Mouse (Mus musculus): Measurements from ENCODE around the gene Pus7l. TPM values are rescaled to one million over a fixed set of nuclear protein-coding genes. Genes with fewer than 3 reads are reported as not detected.

Pus7l gene
- total and polyA plus RNA-seq, 3 experiments = 33.2 to 51.2 (median 40.6) TPM

- no peaks in the 10 kb centered on the region for H3K27me3 ChIP-seq (ENCODE audit: control insufficient read depth in 1 of 2, insufficient read depth in 2 of 2, low read length in 2 of 2)
- no peaks in the 10 kb centered on the region for H3K79me2 ChIP-seq (ENCODE audit: control insufficient read depth, insufficient read depth, low read length, poor library complexity)
- no peak overlapping the region for H3K9ac ChIP-seq (ENCODE audit: control insufficient read depth, low read depth, low read length, poor library complexity, severe bottlenecking)
- no peaks in the 10 kb centered on the region for H3K9me3 ChIP-seq (replicated peaks; ENCODE audit: insufficient read depth, low read length)
- peak; percentile 93 for DNase-seq (ENCODE audit: low read depth, low spot score)
- H3K27ac ChIP-seq (ENCODE audit: control insufficient read depth, low read depth, low read length) = no peak overlapping the region
- TF ChIP-seq MEF2A (IDR thresholded peaks at IDR 0.05; ENCODE audit: extremely low read depth, insufficient replicate concordance, low read depth, low read length, poor library complexity, severe bottlenecking) (no peak), SMC3 (IDR thresholded peaks at IDR 0.05; ENCODE audit: low read depth, low read length) (peak; percentile 99), ZC3H11A (IDR thresholded peaks at IDR 0.05; ENCODE audit: low read depth, low read length) (peak; percentile 99), GATA1 (IDR thresholded peaks at IDR 0.05; ENCODE audit: low read depth, low read length) (peak; percentile 77), TAL1 (IDR thresholded peaks at IDR 0.05; ENCODE audit: low read length) (no peak), MYC (IDR thresholded peaks at IDR 0.05; ENCODE audit: low read depth, low read length) (peak; percentile 75), CTCF (IDR thresholded peaks at IDR 0.05 in 2 of 3, conservative IDR thresholded peaks at IDR 0.05 in 1 of 3; ENCODE audit: control insufficient read depth in 1 of 3, insufficient read depth in 1 of 3, low read depth in 2 of 3, low read length in 3 of 3, poor library complexity in 1 of 3, severe bottlenecking in 1 of 3) (peak; percentile 36 to 100 (median 77); a peak in 5 of 6 replicates), RCOR1 (IDR thresholded peaks at IDR 0.05; ENCODE audit: low read depth, low read length) (no peak)
- peaks cover 0 to 10% of the 10 kb centered on the region in 2 experiments; a peak in 3 of 4 replicates for H3K4me1 ChIP-seq (ENCODE audit: control insufficient read depth in 1 of 2, insufficient read depth in 2 of 2, low read length in 2 of 2)
- peaks cover 0 to 3% of the 10 kb centered on the region in 2 experiments; a peak in 2 of 4 replicates for H3K36me3 ChIP-seq (ENCODE audit: control insufficient read depth in 1 of 2, insufficient read depth in 2 of 2, low read length in 2 of 2)
- no peak overlapping the region for H3K4me3 ChIP-seq (ENCODE audit: control insufficient read depth in 1 of 2, insufficient read depth in 1 of 2, low read depth in 2 of 2, low read length in 2 of 2)
Observed at GRCm38 (mm10) chr15:94520205-94520900, 23.0 kb downstream of the Pus7l start.

- H3K4me1 ChIP-seq (ENCODE audit: control insufficient read depth in 1 of 2, insufficient read depth in 2 of 2, low read length in 2 of 2) = peaks cover 0 to 10% of the 10 kb centered on the region in 2 experiments; a peak in 3 of 4 replicates
- peak overlapping the region; percentile 59 for H3K9ac ChIP-seq (ENCODE audit: control insufficient read depth, low read depth, low read length, poor library complexity, severe bottlenecking)
- peaks cover 0 to 3% of the 10 kb centered on the region in 2 experiments; a peak in 2 of 4 replicates for H3K36me3 ChIP-seq (ENCODE audit: control insufficient read depth in 1 of 2, insufficient read depth in 2 of 2, low read length in 2 of 2)
- DNase-seq (ENCODE audit: low read depth, low spot score) = peak; percentile 67
- H3K79me2 ChIP-seq (ENCODE audit: control insufficient read depth, insufficient read depth, low read length, poor library complexity) = no peaks in the 10 kb centered on the region
- H3K27ac ChIP-seq (ENCODE audit: control insufficient read depth, low read depth, low read length) = peak overlapping the region; percentile 63
- no peaks in the 10 kb centered on the region for H3K27me3 ChIP-seq (ENCODE audit: control insufficient read depth in 1 of 2, insufficient read depth in 2 of 2, low read length in 2 of 2)
- no peaks in the 10 kb centered on the region for H3K9me3 ChIP-seq (replicated peaks; ENCODE audit: insufficient read depth, low read length)
- H3K4me3 ChIP-seq (ENCODE audit: control insufficient read depth in 1 of 2, insufficient read depth in 1 of 2, low read depth in 2 of 2, low read length in 2 of 2) = peak overlapping the region; percentile 35 to 60
- TF ChIP-seq SMC3 (IDR thresholded peaks at IDR 0.05; ENCODE audit: low read depth, low read length) (peak; percentile 8), BHLHE40 (IDR thresholded peaks at IDR 0.05; ENCODE audit: borderline replicate concordance, low read depth, low read length) (no peak), GATA1 (IDR thresholded peaks at IDR 0.05; ENCODE audit: low read depth, low read length) (peak; percentile 31; the same call in 1 of the 2 replicates), TBP (IDR thresholded peaks at IDR 0.05; ENCODE audit: low read depth, low read length) (0 out of 2 replicates have a peak, but pooled peaks have one; percentile 11), ELF1 (IDR thresholded peaks at IDR 0.05; ENCODE audit: low read depth, low read length) (no peak), POLR2AphosphoS2 (IDR thresholded peaks at IDR 0.05; ENCODE audit: low read length) (no peak), NELFE (IDR thresholded peaks at IDR 0.05; ENCODE audit: low read depth, low read length) (peak; percentile 42), UBTF (IDR thresholded peaks at IDR 0.05; ENCODE audit: borderline replicate concordance, insufficient read depth, low read depth, low read length) (no peak), USF1 (IDR thresholded peaks at IDR 0.05; ENCODE audit: low read depth, low read length) (no peak), MAFK (IDR thresholded peaks at IDR 0.05; ENCODE audit: borderline replicate concordance, low read depth, low read length) (no peak), MAZ (IDR thresholded peaks at IDR 0.05; ENCODE audit: low read depth, low read length) (no peak), TAL1 (IDR thresholded peaks at IDR 0.05; ENCODE audit: low read length) (no peak), MYC (IDR thresholded peaks at IDR 0.05; ENCODE audit: low read depth, low read length) (peak; percentile 31; the same call in 1 of the 2 replicates), USF2 (IDR thresholded peaks at IDR 0.05; ENCODE audit: borderline replicate concordance in 1 of 2, insufficient read depth in 1 of 2, low read depth in 1 of 2, low read length in 2 of 2) (no peak), POLR2AphosphoS5 (IDR thresholded peaks at IDR 0.05; ENCODE audit: borderline replicate concordance, low read depth, low read length) (no peak), CHD1 (IDR thresholded peaks at IDR 0.05; ENCODE audit: low read depth, low read length) (no peak), ZC3H11A (IDR thresholded peaks at IDR 0.05; ENCODE audit: low read depth, low read length) (no peak), ZKSCAN1 (IDR thresholded peaks at IDR 0.05; ENCODE audit: low read depth, low read length) (no peak), TCF12 (IDR thresholded peaks at IDR 0.05; ENCODE audit: low read depth, low read length) (no peak), E2F4 (IDR thresholded peaks at IDR 0.05; ENCODE audit: borderline replicate concordance, low read depth, low read length) (no peak), CTCF (IDR thresholded peaks at IDR 0.05 in 2 of 3, conservative IDR thresholded peaks at IDR 0.05 in 1 of 3; ENCODE audit: control insufficient read depth in 1 of 3, insufficient read depth in 1 of 3, low read depth in 2 of 3, low read length in 3 of 3, poor library complexity in 1 of 3, severe bottlenecking in 1 of 3) (no peak), CHD2 (IDR thresholded peaks at IDR 0.05; ENCODE audit: low read length) (no peak), MYB (IDR thresholded peaks at IDR 0.05; ENCODE audit: low read depth, low read length) (0 out of 2 replicates have a peak, but pooled peaks have one; percentile 40), SIN3A (IDR thresholded peaks at IDR 0.05; ENCODE audit: low read length) (peak; percentile 63), HCFC1 (IDR thresholded peaks at IDR 0.05; ENCODE audit: low read depth, low read length) (peak; percentile 41; the same call in 1 of the 2 replicates)
Observed at GRCm38 (mm10) chr15:94517913-94518491, 25.3 kb downstream of the Pus7l start.

All from MEL (cell line).